ENCODE assay signal across 9 mouse cellular contexts in genomic region chr14:49027779-49028368, GRCm38 (mm10). TPM values are rescaled to one million over a fixed set of nuclear protein-coding genes. Genes with fewer than 3 reads are reported as not detected.
DNase-seq lines count a peak whose midpoint lies in the region; ATAC-seq and TF ChIP-seq lines count a peak whose summit lies in the region.
"Had no signal": no experiment of that assay in that cellular context is flagged by ENCODE, and none has a peak within 500 bp of the region (broad histone marks: within the 10 kb centered on the region; RNA-seq: fewer than 3 reads in every experiment).

No protein-coding gene starts in this region.

- peak; percentile 47 for ATAC-seq in intestine, embryonic 16.5 days
- ATAC-seq in intestine, embryonic 15.5 days, result no peak; the same call in 1 of the 2 replicates
- ATAC-seq in megakaryocyte progenitor cell, adult 5-6 weeks (replicated peaks; ENCODE audit: poor library complexity), result peak; percentile 63

- TF ChIP-seq EP300 in MEL (IDR thresholded peaks at IDR 0.05; ENCODE audit: low read depth in 1 of 2, low read length in 2 of 2), result no peak

- no peaks in the 10 kb centered on the region; the same call in 1 of the 2 replicates for H3K79me2 ChIP-seq in MEL (ENCODE audit: control insufficient read depth, insufficient read depth, low read length, poor library complexity)

- 82% methylated on average over 3 of the region's 3 CpGs for WGBS in intestine, embryonic 16.5 days
- WGBS in intestine, embryonic 15.5 days, result 78% methylated on average over 3 of the region's 3 CpGs

- peak; percentile 5 for DNase-seq in CD4-positive helper T cell, adult 2 months (ENCODE audit: low read depth, low spot score)
- DNase-seq in MEL (ENCODE audit: low read depth, low spot score), result peak; percentile 49
- DNase-seq in right cerebral cortex, adult 2 months (ENCODE audit: low spot score in 2 of 2), result no peak
- no peak for DNase-seq in adrenal gland, postnatal 4 days (ENCODE audit: low spot score in 2 of 2)

- no peak overlapping the region for H3K4me3 ChIP-seq in intestine, embryonic 16.5 days (ENCODE audit: low read length)
- H3K4me3 ChIP-seq in intestine, embryonic 15.5 days (replicated peaks), result no peak overlapping the region
- H3K4me3 ChIP-seq in MEL (ENCODE audit: control insufficient read depth in 1 of 2, insufficient read depth in 1 of 2, low read depth in 2 of 2, low read length in 2 of 2), result no peak overlapping the region
- H3K4me3 ChIP-seq: heart, embryonic 15.5 days; megakaryocyte, embryonic 14.5 days had no signal

- peak in 2 of 3 experiments; percentile 34 to 60; a peak in 4 of 6 replicates for TF ChIP-seq CTCF in MEL (IDR thresholded peaks at IDR 0.05 in 2 of 3, conservative IDR thresholded peaks at IDR 0.05 in 1 of 3; ENCODE audit: control insufficient read depth in 1 of 3, insufficient read depth in 1 of 3, low read depth in 2 of 3, low read length in 3 of 3, poor library complexity in 1 of 3, severe bottlenecking in 1 of 3)

- peaks cover 5% of the 10 kb centered on the region; the same call in 1 of the 2 replicates for H3K36me3 ChIP-seq in intestine, embryonic 16.5 days (ENCODE audit: control insufficient read depth, insufficient read depth, low read length)
- H3K36me3 ChIP-seq in intestine, embryonic 15.5 days, result no peaks in the 10 kb centered on the region
- H3K36me3 ChIP-seq in MEL (ENCODE audit: control insufficient read depth in 1 of 2, insufficient read depth in 2 of 2, low read length in 2 of 2), result peaks cover 2 to 12% of the 10 kb centered on the region in 2 experiments; a peak in 3 of 4 replicates

- peak; percentile 48 for TF ChIP-seq RAD21 in MEL (IDR thresholded peaks at IDR 0.05; ENCODE audit: low read depth, low read length)

- TF ChIP-seq POLR2A in MEL (IDR thresholded peaks at IDR 0.05; ENCODE audit: control insufficient read depth in 1 of 2, insufficient read depth in 1 of 2, low read depth in 1 of 2, low read length in 2 of 2, poor library complexity in 1 of 2), result no peak

- H3K9me3 ChIP-seq in intestine, embryonic 16.5 days (ENCODE audit: control insufficient read depth, low read length), result no peaks in the 10 kb centered on the region
- no peaks in the 10 kb centered on the region for H3K9me3 ChIP-seq in intestine, embryonic 15.5 days
- no peaks in the 10 kb centered on the region for H3K9me3 ChIP-seq in MEL (replicated peaks; ENCODE audit: insufficient read depth, low read length)
- H3K9me3 ChIP-seq: heart, embryonic 15.5 days; megakaryocyte, embryonic 14.5 days had no signal

- no peaks in the 10 kb centered on the region for H3K27me3 ChIP-seq in intestine, embryonic 16.5 days (replicated peaks; ENCODE audit: control insufficient read depth, insufficient read depth, low read length)
- no peaks in the 10 kb centered on the region for H3K27me3 ChIP-seq in intestine, embryonic 15.5 days (replicated peaks)
- no peaks in the 10 kb centered on the region for H3K27me3 ChIP-seq in MEL (ENCODE audit: control insufficient read depth in 1 of 2, insufficient read depth in 2 of 2, low read length in 2 of 2)
- H3K27me3 ChIP-seq: heart, embryonic 15.5 days; megakaryocyte, embryonic 14.5 days had no signal

- no peak overlapping the region; the same call in 1 of the 2 replicates for H3K27ac ChIP-seq in intestine, embryonic 16.5 days (ENCODE audit: low read length)
- H3K27ac ChIP-seq in intestine, embryonic 15.5 days, result no peak overlapping the region
- H3K27ac ChIP-seq in MEL (ENCODE audit: control insufficient read depth, low read depth, low read length), result no peak overlapping the region
- H3K27ac ChIP-seq: heart, embryonic 15.5 days had no signal

- no peak overlapping the region for H3K9ac ChIP-seq in intestine, embryonic 16.5 days (ENCODE audit: low read depth, low read length)
- no peak overlapping the region for H3K9ac ChIP-seq in intestine, embryonic 15.5 days
- no peak overlapping the region for H3K9ac ChIP-seq in MEL (ENCODE audit: control insufficient read depth, low read depth, low read length, poor library complexity, severe bottlenecking)
- H3K9ac ChIP-seq: heart, embryonic 15.5 days had no signal

- H3K4me2 ChIP-seq in intestine, embryonic 16.5 days (ENCODE audit: low read depth, low read length), result no peak overlapping the region
- H3K4me2 ChIP-seq in intestine, embryonic 15.5 days (replicated peaks), result no peak overlapping the region
- H3K4me2 ChIP-seq: heart, embryonic 15.5 days had no signal

- no peaks in the 10 kb centered on the region for H3K4me1 ChIP-seq in intestine, embryonic 16.5 days (ENCODE audit: control insufficient read depth, insufficient read depth, low read length)
- H3K4me1 ChIP-seq in intestine, embryonic 15.5 days (replicated peaks), result no peaks in the 10 kb centered on the region
- no peaks in the 10 kb centered on the region for H3K4me1 ChIP-seq in MEL (ENCODE audit: control insufficient read depth in 1 of 2, insufficient read depth in 2 of 2, low read length in 2 of 2)
- H3K4me1 ChIP-seq: heart, embryonic 15.5 days; megakaryocyte, embryonic 14.5 days had no signal

TF ChIP-seq in MEL, 35 proteins besides CTCF, POLR2A, EP300 and RAD21:
- peak; percentile 47 for TF ChIP-seq SMC3 (IDR thresholded peaks at IDR 0.05; ENCODE audit: low read depth, low read length)
- TF ChIP-seq USF1 (IDR thresholded peaks at IDR 0.05; ENCODE audit: low read depth, low read length), result no peak
- TF ChIP-seq ZNF384 (IDR thresholded peaks at IDR 0.05; ENCODE audit: low read depth, low read length), result peak; percentile 91
- no peak for TF ChIP-seq MEF2A (IDR thresholded peaks at IDR 0.05; ENCODE audit: extremely low read depth, insufficient replicate concordance, low read depth, low read length, poor library complexity, severe bottlenecking)

RNA-seq across cellular contexts. Expression of gene Ap5m1, which starts 38.0 kb away (rescaled TPM):
- 24.8 and 25.3 TPM in 2 replicates for polyA plus RNA-seq in intestine, embryonic 16.5 days (2015; fragmentation: Nextera tagmentation; extraction: Ambion mirVana)
- polyA plus RNA-seq in intestine, embryonic 15.5 days (2015; fragmentation: Nextera tagmentation; extraction: Ambion mirVana), result 26.1 and 29.5 TPM in 2 replicates
- total RNA-seq in MEL (2012; rRNA removed), result 15.1 and 15.4 TPM in 2 replicates
- polyA plus RNA-seq in MEL (2012; ENCODE audit: insufficient read depth in 1 of 2, insufficient read length in 2 of 2, low read depth in 1 of 2, low replicate concordance in 2 of 2, missing spikeins in 1 of 2), result 10 to 100 TPM in 1 of 2 experiments, not detected in 1; 13.7 TPM
- total RNA-seq in megakaryocyte progenitor cell, adult 5-6 weeks (2015), result 39.0 and 44.3 TPM in 2 replicates
- 17.9 and 26.7 TPM in 2 replicates for total RNA-seq in megakaryocyte progenitor cell, adult 5-6 weeks (2017)
- 10 to 100 TPM; 23.8 to 27.8 TPM for total RNA-seq in adrenal gland, postnatal 4 days (2021)

RNA-seq across cellular contexts. Expression of gene Exoc5, which starts 38.6 kb away (rescaled TPM):
- 31.6 and 33.2 TPM in 2 replicates for polyA plus RNA-seq in intestine, embryonic 16.5 days (2015; fragmentation: Nextera tagmentation; extraction: Ambion mirVana)
- 34.3 and 39.5 TPM in 2 replicates for polyA plus RNA-seq in intestine, embryonic 15.5 days (2015; fragmentation: Nextera tagmentation; extraction: Ambion mirVana)
- total RNA-seq in MEL (2012; rRNA removed), result 33.3 and 34.9 TPM in 2 replicates
- polyA plus RNA-seq in MEL (2012; ENCODE audit: insufficient read depth in 1 of 2, insufficient read length in 2 of 2, low read depth in 1 of 2, low replicate concordance in 2 of 2, missing spikeins in 1 of 2), result 10 to 100 TPM; 23.0 to 56.4 TPM
- total RNA-seq in megakaryocyte progenitor cell, adult 5-6 weeks (2015), result 45.9 and 47.8 TPM in 2 replicates
- total RNA-seq in megakaryocyte progenitor cell, adult 5-6 weeks (2017), result 82.7 and 89.1 TPM in 2 replicates
- total RNA-seq in adrenal gland, postnatal 4 days (2021), result 10 to 100 TPM; 38.5 to 41.0 TPM

Comparison
In these comparisons a context has a peak if more than half of its experiments do, and no peak if none do; other contexts are left out.
1. DNase-seq: peak in CD4-positive helper T cell, adult 2 months (single experiment) and MEL (single experiment); none in right cerebral cortex, adult 2 months (0 of 2) and adrenal gland, postnatal 4 days (0 of 2).